Mouse (Mus musculus) heart, postnatal 4 days (tissue): Measurements from ENCODE around the gene Nol9. TPM values are rescaled to one million over a fixed set of nuclear protein-coding genes. Genes with fewer than 3 reads are reported as not detected.

Experiments
- DNase-seq: peaks from one replicate; pipeline ENCODE4 v3.0.0; 2021
- total RNA-seq, 2 experiments: library from RNA; stranded (reverse); gene quantifications; 2 replicates each; pipeline ENCODE4 v1.2.3; 2021

The Nol9 gene
- total RNA-seq, 2 experiments from 2014 or later, result 11.1 to 13.2 TPM

GRCm38 (mm10) chr4:152092751-152093293 is 53.7 kb downstream of the Nol9 start:
- DNase-seq, result no peak

- no peak for DNase-seq
These were observed 55.1 kb downstream of the Nol9 start for GRCm38 (mm10) chr4:152094233-152094632.

GRCm38 (mm10) chr4:152095937-152096910 is 57.1 kb downstream of the Nol9 start:
- peak; percentile 88 for DNase-seq

- DNase-seq, result peak; percentile 48
These were observed 57.8 kb downstream of the Nol9 start for GRCm38 (mm10) chr4:152096927-152097326.

- no peak for DNase-seq
These were observed 59.0 kb downstream of the Nol9 start for GRCm38 (mm10) chr4:152097911-152098799.

GRCm38 (mm10) chr4:152100541-152100940 is 61.4 kb downstream of the Nol9 start:
- DNase-seq, result no peak

GRCm38 (mm10) chr4:152101081-152101653 is 62.0 kb downstream of the Nol9 start:
- DNase-seq, result no peak

- DNase-seq, result no peak
These were observed 62.8 kb downstream of the Nol9 start for GRCm38 (mm10) chr4:152101921-152102320.

GRCm38 (mm10) chr4:152103025-152103424 is 63.9 kb downstream of the Nol9 start:
- DNase-seq, result peak; percentile 86

GRCm38 (mm10) chr4:152106746-152107145 is 67.6 kb downstream of the Nol9 start:
- DNase-seq, result no peak

GRCm38 (mm10) chr4:152107493-152107892 is 68.4 kb downstream of the Nol9 start:
- no peak for DNase-seq

GRCm38 (mm10) chr4:152107971-152108509 is 68.9 kb downstream of the Nol9 start:
- peak; percentile 72 for DNase-seq

- no peak for DNase-seq
These were observed 69.6 kb downstream of the Nol9 start for GRCm38 (mm10) chr4:152108673-152109072.

- DNase-seq, result no peak
These were observed 70.4 kb downstream of the Nol9 start for GRCm38 (mm10) chr4:152109509-152109908.

GRCm38 (mm10) chr4:152110689-152111088 is 71.6 kb downstream of the Nol9 start:
- no peak for DNase-seq

Other genes with a start within 250 kb of the Nol9 start
- 100 to 1,000 TPM; 152 to 172 TPM for gene Camta1, start 177.4 kb upstream of the Nol9 start, total RNA-seq
- 10 to 100 TPM; 96.2 to 99.0 TPM for gene Dnajc11, start 105.6 kb upstream of the Nol9 start, total RNA-seq
- gene Thap3, start 50.3 kb upstream of the Nol9 start, total RNA-seq, result 10 to 100 TPM; 11.7 to 13.4 TPM
- gene Phf13, start 43.1 kb upstream of the Nol9 start, total RNA-seq, result 10 to 100 TPM; 14.8 to 15.3 TPM
- gene Klhl21, start 30.5 kb upstream of the Nol9 start, total RNA-seq, result 10 to 100 TPM; 42.3 to 49.2 TPM
- 10 to 100 TPM; 10.5 to 11.1 TPM for gene Zbtb48, start 11.7 kb upstream of the Nol9 start, total RNA-seq
- under 1 TPM; 0.10 to 0.11 TPM for gene Tas1r1, start 753 bp upstream of the Nol9 start, total RNA-seq
- gene Plekhg5, start 33.2 kb downstream of the Nol9 start, total RNA-seq, result 10 to 100 TPM; 35.0 to 35.3 TPM
- 1 to 10 TPM in 1 of 2 experiments, under 1 TPM in 1; 0.88 to 2.2 TPM for gene Tnfrsf25, start 76.6 kb downstream of the Nol9 start, total RNA-seq
- 1 to 10 TPM; 1.5 to 1.8 TPM for gene Espn, start 113.0 kb downstream of the Nol9 start, total RNA-seq
- not detected for gene Hes2, start 119.5 kb downstream of the Nol9 start, total RNA-seq
- 10 to 100 TPM; 54.3 to 58.4 TPM for gene Acot7, start 138.8 kb downstream of the Nol9 start, total RNA-seq
- gene Gpr153, start 234.9 kb downstream of the Nol9 start, total RNA-seq, result 10 to 100 TPM; 30.1 to 30.6 TPM